In the genomic region with DNA sequence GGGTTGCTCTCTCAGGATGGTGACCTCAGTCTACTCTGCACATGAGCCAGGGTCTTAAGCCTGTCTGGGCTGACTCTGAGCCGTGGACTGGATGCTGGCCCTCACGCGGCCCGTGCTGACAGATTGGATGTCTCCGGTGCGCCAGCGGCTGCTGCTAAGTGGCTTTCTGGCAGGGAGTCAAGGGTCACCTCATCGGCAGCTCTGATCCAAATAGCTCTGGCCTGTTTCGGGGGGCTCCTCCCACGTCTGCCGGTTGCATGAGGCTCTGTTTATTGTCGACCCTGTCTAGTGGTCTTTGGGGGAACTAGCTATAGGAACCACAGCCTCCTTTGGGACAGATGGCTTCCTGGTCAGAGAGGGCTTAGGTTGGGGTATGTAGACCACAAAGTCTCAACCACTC, we compare ENCODE assay signal across 8 mouse cellular contexts. TPM values are rescaled to one million over a fixed set of nuclear protein-coding genes. Genes with fewer than 3 reads are reported as not detected.
DNase-seq lines count a peak whose midpoint lies in the region; ATAC-seq and TF ChIP-seq lines count a peak whose summit lies in the region.

No protein-coding gene starts in this region.

- no peak overlapping the region; the same call in 1 of the 2 replicates for H3K27ac ChIP-seq in intestine, embryonic 15.5 days
- peak overlapping the region; percentile 19 for H3K27ac ChIP-seq in stomach, postnatal 0 days (replicated peaks)
- H3K27ac ChIP-seq in forebrain, postnatal 0 days (ENCODE audit: low read depth, low read length), result no peak overlapping the region

- no peak overlapping the region for H3K4me2 ChIP-seq in intestine, embryonic 15.5 days (replicated peaks)
- no peak overlapping the region for H3K4me2 ChIP-seq in stomach, postnatal 0 days (replicated peaks; ENCODE audit: low read depth)
- H3K4me2 ChIP-seq in forebrain, postnatal 0 days (ENCODE audit: low read depth), result no peak overlapping the region

- intact Hi-C loops in left cerebral cortex, postnatal 4 days (cut with DNase I), result no loop called here
- intact Hi-C loops in left cerebral cortex, postnatal 36 days (cut with DNase I), result no loop called here
- intact Hi-C loops in gastrocnemius, postnatal 14 days (cut with DNase I; ENCODE audit: low total_unique reads), result no loop called here
- intact Hi-C loops in left cerebral cortex, postnatal 10 days (cut with DNase I), result no loop called here

- peak; percentile 43; the same call in 1 of the 2 replicates for ATAC-seq in intestine, embryonic 15.5 days
- peak; percentile 74; the same call in 1 of the 2 replicates for ATAC-seq in stomach, postnatal 0 days (ENCODE audit: low FRiP score, low TSS enrichment)
- no peak for ATAC-seq in monocyte, adult 5-6 weeks (replicated peaks; ENCODE audit: insufficient number of reproducible peaks, low FRiP score, low TSS enrichment, poor library complexity, severe bottlenecking)
- ATAC-seq in forebrain, postnatal 0 days, result no peak

- peaks cover 14% of the 10 kb centered on the region; the same call in 1 of the 2 replicates for H3K4me1 ChIP-seq in intestine, embryonic 15.5 days (replicated peaks)
- H3K4me1 ChIP-seq in stomach, postnatal 0 days (replicated peaks; ENCODE audit: control insufficient read depth, insufficient read depth), result no peaks in the 10 kb centered on the region; the same call in 1 of the 2 replicates
- peaks cover 6% of the 10 kb centered on the region; the same call in 1 of the 2 replicates for H3K4me1 ChIP-seq in forebrain, postnatal 0 days (ENCODE audit: insufficient read depth)

- H3K9me3 ChIP-seq in intestine, embryonic 15.5 days, result no peaks in the 10 kb centered on the region
- H3K9me3 ChIP-seq in stomach, postnatal 0 days (ENCODE audit: control insufficient read depth, low read length), result no peaks in the 10 kb centered on the region
- no peaks in the 10 kb centered on the region for H3K9me3 ChIP-seq in forebrain, postnatal 0 days (ENCODE audit: low read length)

- no peak overlapping the region for H3K4me3 ChIP-seq in intestine, embryonic 15.5 days (replicated peaks)
- no peak overlapping the region for H3K4me3 ChIP-seq in stomach, postnatal 0 days (ENCODE audit: low read depth, low read length)
- H3K4me3 ChIP-seq in forebrain, postnatal 0 days (ENCODE audit: low read depth, low read length), result no peak overlapping the region

- no peaks in the 10 kb centered on the region for H3K36me3 ChIP-seq in intestine, embryonic 15.5 days
- no peaks in the 10 kb centered on the region for H3K36me3 ChIP-seq in stomach, postnatal 0 days (ENCODE audit: control insufficient read depth, insufficient read depth, low read length)
- H3K36me3 ChIP-seq in forebrain, postnatal 0 days (ENCODE audit: insufficient read depth), result no peaks in the 10 kb centered on the region

- H3K27me3 ChIP-seq in intestine, embryonic 15.5 days (replicated peaks), result no peaks in the 10 kb centered on the region
- no peaks in the 10 kb centered on the region for H3K27me3 ChIP-seq in stomach, postnatal 0 days (ENCODE audit: control insufficient read depth, insufficient read depth, low read length)
- H3K27me3 ChIP-seq in forebrain, postnatal 0 days (ENCODE audit: insufficient read depth, low read length), result no peaks in the 10 kb centered on the region

- 34% methylated on average over 12 of the region's 12 CpGs for WGBS in intestine, embryonic 15.5 days
- WGBS in stomach, postnatal 0 days, result 26% methylated on average over 12 of the region's 12 CpGs
- 64% methylated on average over 12 of the region's 12 CpGs for WGBS in forebrain, postnatal 0 days

- TF ChIP-seq CTCF in stomach, postnatal 0 days (IDR thresholded peaks at IDR 0.05; ENCODE audit: low read depth), result no peak
- TF ChIP-seq CTCF in forebrain, postnatal 0 days (IDR thresholded peaks at IDR 0.05; ENCODE audit: low read depth), result no peak

- H3K9ac ChIP-seq in intestine, embryonic 15.5 days, result peak overlapping the region; percentile 2; the same call in 1 of the 2 replicates
- no peak overlapping the region for H3K9ac ChIP-seq in stomach, postnatal 0 days (ENCODE audit: low read length)
- no peak overlapping the region for H3K9ac ChIP-seq in forebrain, postnatal 0 days

- DNase-seq in left cerebral cortex, postnatal 4 days, result peak; percentile 82
- no peak for DNase-seq in left cerebral cortex, postnatal 36 days (ENCODE audit: low spot score in 2 of 2)
- peak; percentile 74 for DNase-seq in gastrocnemius, postnatal 14 days
- peak; percentile 55 for DNase-seq in stomach, postnatal 0 days (ENCODE audit: low spot score)
- no peak for DNase-seq in forebrain, postnatal 0 days
- no peak for DNase-seq in left cerebral cortex, postnatal 10 days (ENCODE audit: extremely low spot score in 1 of 2, low spot score in 2 of 2)

- no peak for TF ChIP-seq EP300 in stomach, postnatal 0 days (optimal IDR thresholded peaks at IDR 0.05)

RNA-seq across cellular contexts. Expression of gene Eln, which starts 41.1 kb away (rescaled TPM):
- total RNA-seq in left cerebral cortex, postnatal 4 days (2021), result 10 to 100 TPM; 44.9 to 47.6 TPM
- 10 to 100 TPM; 11.6 to 17.0 TPM for total RNA-seq in left cerebral cortex, postnatal 36 days (2021)
- total RNA-seq in gastrocnemius, postnatal 14 days (2021), result 100 to 1,000 TPM; 123 to 198 TPM
- 86.7 and 89.8 TPM in 2 replicates for polyA plus RNA-seq in intestine, embryonic 15.5 days (2015; fragmentation: Nextera tagmentation; extraction: Ambion mirVana)
- polyA plus RNA-seq in stomach, postnatal 0 days (2015; fragmentation: Nextera tagmentation; extraction: Ambion mirVana), result 254 and 340 TPM in 2 replicates
- total RNA-seq in monocyte, adult 5-6 weeks (2017), result not detected in 3 replicates
- total RNA-seq in forebrain, postnatal 0 days (2014; rRNA removed), result 21.9 and 45.1 TPM in 2 replicates
- 19.1 and 25.7 TPM in 2 replicates for polyA plus RNA-seq in forebrain, postnatal 0 days (2015; fragmentation: Nextera tagmentation; extraction: Ambion mirVana)
- total RNA-seq in left cerebral cortex, postnatal 10 days (2021), result 10 to 100 TPM; 59.4 to 77.7 TPM

Comparison
In these comparisons a context has a peak if more than half of its experiments do, and no peak if none do; other contexts are left out.
1. DNase-seq: peak in left cerebral cortex, postnatal 4 days (single experiment), gastrocnemius, postnatal 14 days (single experiment) and stomach, postnatal 0 days (single experiment); none in left cerebral cortex, postnatal 36 days (0 of 2), forebrain, postnatal 0 days (single experiment) and left cerebral cortex, postnatal 10 days (0 of 2).
2. ATAC-seq: peak in intestine, embryonic 15.5 days (single experiment) and stomach, postnatal 0 days (single experiment); none in monocyte, adult 5-6 weeks (single experiment) and forebrain, postnatal 0 days (single experiment).
3. RNA of gene Eln, which starts 41.1 kb away (total RNA-seq): 123 to 198 TPM in gastrocnemius, postnatal 14 days, 59.4 to 77.7 TPM in left cerebral cortex, postnatal 10 days, 44.9 to 47.6 TPM in left cerebral cortex, postnatal 4 days, 21.9 to 45.1 TPM in forebrain, postnatal 0 days and 11.6 to 17.0 TPM in left cerebral cortex, postnatal 36 days; not detected in monocyte, adult 5-6 weeks; every median in the first group is over 10 times any median in the second.